Mouse (Mus musculus): ENCODE data around the gene Gm8765. TPM values are rescaled to one million over a fixed set of nuclear protein-coding genes. Genes with fewer than 3 reads are reported as not detected.

The Gm8765 gene
- total RNA-seq (2023): not detected

DNA sequence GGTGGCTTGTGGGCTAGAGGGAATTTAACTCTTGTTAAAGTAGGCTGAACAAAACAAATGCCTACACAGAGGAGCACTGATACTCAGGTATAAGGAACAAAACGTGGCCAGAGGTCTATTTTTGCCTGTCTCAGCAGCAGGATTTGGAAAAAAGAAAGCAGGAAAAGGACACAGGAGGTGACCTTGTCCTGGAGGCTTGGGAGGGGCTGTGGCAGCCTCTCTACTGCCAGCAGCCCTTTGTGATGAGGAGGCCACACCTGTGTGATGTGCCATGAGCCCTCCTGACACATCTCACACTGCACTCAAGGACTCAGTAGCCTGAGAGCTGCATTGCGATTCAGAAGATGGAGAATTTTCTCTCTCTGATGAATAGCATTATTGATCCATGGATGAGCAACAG is at the start of gene Gm8765:
Gene Gm8765 (plus strand): TSS at position 301 of the 400 bp plus-strand sequence.

Other genes with a start within 250 kb of the Gm8765 start
- not detected for gene Nutm2, start 231.0 kb upstream of the Gm8765 start, total RNA-seq (2023)
- gene Gm904, start 55.1 kb upstream of the Gm8765 start, total RNA-seq (2023): not detected